ENCODE assay signal across 8 mouse cellular contexts in the genomic region with DNA sequence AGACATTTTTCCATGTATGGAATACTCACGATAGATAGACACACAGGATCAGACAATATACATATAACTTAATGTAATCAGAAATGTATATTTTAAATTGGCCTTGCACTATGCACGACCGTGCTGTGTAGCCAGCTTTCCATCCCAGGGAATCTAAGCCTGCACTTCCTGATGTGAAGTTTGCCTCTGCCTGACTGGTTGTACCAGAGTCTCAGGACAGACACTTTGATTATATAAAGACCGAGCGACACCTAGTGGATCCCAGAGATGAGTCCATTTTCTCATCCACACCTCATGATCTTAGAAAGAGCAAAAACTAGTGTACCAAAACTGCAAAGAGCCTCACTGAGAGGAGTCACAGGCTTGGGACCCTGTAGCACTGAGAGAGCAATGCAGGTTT. TPM values are rescaled to one million over a fixed set of nuclear protein-coding genes. Genes with fewer than 3 reads are reported as not detected.
DNase-seq lines count a peak whose midpoint lies in the region; ATAC-seq and TF ChIP-seq lines count a peak whose summit lies in the region.

No protein-coding gene starts in this region.

- H3K27me3 ChIP-seq in embryonic facial prominence, embryonic 14.5 days (replicated peaks; ENCODE audit: control insufficient read depth, insufficient read depth, low read length), result no peaks in the 10 kb centered on the region
- H3K27me3 ChIP-seq in heart, embryonic 14.5 days (ENCODE audit: control insufficient read depth, insufficient read depth, low read length), result no peaks in the 10 kb centered on the region
- H3K27me3 ChIP-seq in kidney, postnatal 0 days (ENCODE audit: insufficient read depth, low read length), result no peaks in the 10 kb centered on the region
- no peaks in the 10 kb centered on the region for H3K27me3 ChIP-seq in liver, embryonic 13.5 days
- no peaks in the 10 kb centered on the region for H3K27me3 ChIP-seq in neural tube, embryonic 15.5 days (replicated peaks)

- DNase-seq in adrenal gland, postnatal 14 days, result peak; percentile 68
- DNase-seq in embryonic facial prominence, embryonic 14.5 days (ENCODE audit: low spot score), result peak; percentile 92
- peak; percentile 92 for DNase-seq in kidney, postnatal 0 days (ENCODE audit: low spot score)
- peak; percentile 8 for DNase-seq in liver, embryonic 13.5 days

- H3K27ac ChIP-seq in embryonic facial prominence, embryonic 14.5 days (replicated peaks; ENCODE audit: low read depth, low read length), result no peak overlapping the region
- no peak overlapping the region for H3K27ac ChIP-seq in heart, embryonic 14.5 days (replicated peaks in 1 of 2; ENCODE audit: control insufficient read depth in 1 of 2, insufficient read depth in 1 of 2, low read depth in 2 of 2, low read length in 2 of 2)
- no peak overlapping the region for H3K27ac ChIP-seq in kidney, postnatal 0 days
- no peak overlapping the region for H3K27ac ChIP-seq in liver, embryonic 13.5 days
- H3K27ac ChIP-seq in neural tube, embryonic 15.5 days (replicated peaks), result no peak overlapping the region

- no peak overlapping the region for H3K4me2 ChIP-seq in embryonic facial prominence, embryonic 14.5 days (ENCODE audit: low read depth, low read length)
- H3K4me2 ChIP-seq in heart, embryonic 14.5 days (ENCODE audit: low read length), result no peak overlapping the region
- no peak overlapping the region for H3K4me2 ChIP-seq in kidney, postnatal 0 days (ENCODE audit: low read length)
- H3K4me2 ChIP-seq in liver, embryonic 13.5 days, result no peak overlapping the region
- no peak overlapping the region for H3K4me2 ChIP-seq in neural tube, embryonic 15.5 days

- ATAC-seq in CD4-positive, CD25-positive, alpha-beta regulatory T cell, adult 4 months, result peak; percentile 58
- peak; percentile 86 for ATAC-seq in embryonic facial prominence, embryonic 14.5 days (ENCODE audit: low read depth)
- peak; percentile 68; the same call in 1 of the 2 replicates for ATAC-seq in heart, embryonic 14.5 days (ENCODE audit: insufficient number of reproducible peaks, insufficient read depth, low FRiP score, low read depth)
- peak; percentile 46 for ATAC-seq in kidney, postnatal 0 days (replicated peaks; ENCODE audit: low FRiP score, low read depth)
- ATAC-seq in liver, embryonic 13.5 days (ENCODE audit: low read depth), result no peak
- peak; percentile 75; the same call in 1 of the 2 replicates for ATAC-seq in neural tube, embryonic 15.5 days (ENCODE audit: low FRiP score)
- no peak for ATAC-seq in inflammation-experienced regulatory T-cells, adult 6 months

- peaks cover 69% of the 10 kb centered on the region for H3K36me3 ChIP-seq in embryonic facial prominence, embryonic 14.5 days (ENCODE audit: control insufficient read depth, insufficient read depth, low read length)
- H3K36me3 ChIP-seq in heart, embryonic 14.5 days (ENCODE audit: control insufficient read depth, insufficient read depth, low read length), result peaks cover 73% of the 10 kb centered on the region
- H3K36me3 ChIP-seq in kidney, postnatal 0 days (ENCODE audit: insufficient read depth, low read length), result peaks cover 4% of the 10 kb centered on the region; the same call in 1 of the 2 replicates
- peaks cover 16% of the 10 kb centered on the region for H3K36me3 ChIP-seq in liver, embryonic 13.5 days
- no peaks in the 10 kb centered on the region for H3K36me3 ChIP-seq in neural tube, embryonic 15.5 days

- H3K9ac ChIP-seq in embryonic facial prominence, embryonic 14.5 days (ENCODE audit: low read depth, low read length), result no peak overlapping the region
- H3K9ac ChIP-seq in heart, embryonic 14.5 days (ENCODE audit: low read length), result no peak overlapping the region
- no peak overlapping the region for H3K9ac ChIP-seq in kidney, postnatal 0 days (ENCODE audit: low read depth, low read length)
- H3K9ac ChIP-seq in liver, embryonic 13.5 days, result no peak overlapping the region
- no peak overlapping the region for H3K9ac ChIP-seq in neural tube, embryonic 15.5 days (replicated peaks)

- 30% methylated on average over 5 of the region's 5 CpGs for WGBS in embryonic facial prominence, embryonic 14.5 days
- WGBS in heart, embryonic 14.5 days, result 29% methylated on average over 5 of the region's 5 CpGs
- 25% methylated on average over 5 of the region's 5 CpGs for WGBS in kidney, postnatal 0 days
- WGBS in liver, embryonic 13.5 days (ENCODE audit: insufficient replicate concordance), result 29% methylated on average over 5 of the region's 5 CpGs
- 44% methylated on average over 5 of the region's 5 CpGs for WGBS in neural tube, embryonic 15.5 days

- peak; percentile 86 for TF ChIP-seq CTCF in kidney, postnatal 0 days (IDR thresholded peaks at IDR 0.05; ENCODE audit: low read depth)

- no peaks in the 10 kb centered on the region; the same call in 1 of the 2 replicates for H3K4me1 ChIP-seq in embryonic facial prominence, embryonic 14.5 days (ENCODE audit: control insufficient read depth, insufficient read depth, low read length)
- peaks cover 2 to 7% of the 10 kb centered on the region in 2 experiments; a peak in 2 of 4 replicates for H3K4me1 ChIP-seq in heart, embryonic 14.5 days (ENCODE audit: control insufficient read depth in 2 of 2, insufficient read depth in 2 of 2, low read length in 2 of 2)
- H3K4me1 ChIP-seq in kidney, postnatal 0 days (replicated peaks; ENCODE audit: insufficient read depth, low read length), result no peaks in the 10 kb centered on the region
- no peaks in the 10 kb centered on the region; the same call in 1 of the 2 replicates for H3K4me1 ChIP-seq in liver, embryonic 13.5 days (replicated peaks)
- no peaks in the 10 kb centered on the region for H3K4me1 ChIP-seq in neural tube, embryonic 15.5 days

- H3K9me3 ChIP-seq in embryonic facial prominence, embryonic 14.5 days (ENCODE audit: control insufficient read depth, low read length), result no peaks in the 10 kb centered on the region
- H3K9me3 ChIP-seq in heart, embryonic 14.5 days (ENCODE audit: control insufficient read depth, low read length), result no peaks in the 10 kb centered on the region
- H3K9me3 ChIP-seq in kidney, postnatal 0 days (replicated peaks; ENCODE audit: low read length), result no peaks in the 10 kb centered on the region
- no peaks in the 10 kb centered on the region for H3K9me3 ChIP-seq in liver, embryonic 13.5 days (replicated peaks)
- H3K9me3 ChIP-seq in neural tube, embryonic 15.5 days (replicated peaks), result no peaks in the 10 kb centered on the region

- no peak overlapping the region for H3K4me3 ChIP-seq in embryonic facial prominence, embryonic 14.5 days (ENCODE audit: low read depth, low read length)
- no peak overlapping the region for H3K4me3 ChIP-seq in heart, embryonic 14.5 days (ENCODE audit: control insufficient read depth in 1 of 2, insufficient read depth in 1 of 2, low read depth in 1 of 2, low read length in 2 of 2)
- H3K4me3 ChIP-seq in kidney, postnatal 0 days (replicated peaks; ENCODE audit: low read depth, low read length), result no peak overlapping the region
- H3K4me3 ChIP-seq in liver, embryonic 13.5 days (replicated peaks), result no peak overlapping the region
- no peak overlapping the region for H3K4me3 ChIP-seq in neural tube, embryonic 15.5 days (replicated peaks)

RNA-seq across cellular contexts. Expression of gene Agbl3, which starts 25.8 kb away (rescaled TPM):
- polyA plus RNA-seq in CD4-positive, CD25-positive, alpha-beta regulatory T cell, adult 4 months (2017; shearing (Covaris generic)), result 1 to 10 TPM; 2.2 to 3.4 TPM
- total RNA-seq in adrenal gland, postnatal 14 days (2021), result 12.5 and 17.1 TPM in 2 replicates
- polyA plus RNA-seq in embryonic facial prominence, embryonic 14.5 days (2014; fragmentation: Nextera tagmentation; extraction: Ambion mirVana), result 6.3 and 8.7 TPM in 2 replicates
- 6.0 and 6.6 TPM in 2 replicates for polyA plus RNA-seq in heart, embryonic 14.5 days (2014; fragmentation: Nextera tagmentation; extraction: Ambion mirVana)
- 14.6 and 17.1 TPM in 2 replicates for polyA plus RNA-seq in kidney, postnatal 0 days (2015; fragmentation: Nextera tagmentation; extraction: Ambion mirVana)
- 3.7 and 4.0 TPM in 2 replicates for polyA plus RNA-seq in liver, embryonic 13.5 days (2015; fragmentation: Nextera tagmentation; extraction: Ambion mirVana)
- 12.1 and 13.0 TPM in 2 replicates for polyA plus RNA-seq in neural tube, embryonic 15.5 days (2015; fragmentation: Nextera tagmentation; extraction: Ambion mirVana)
- 1 to 10 TPM; 1.7 to 2.6 (median 2.3) TPM for polyA plus RNA-seq in inflammation-experienced regulatory T-cells, adult 6 months (2017; shearing (Covaris generic))

Comparison
In these comparisons a context has a peak if more than half of its experiments do, and no peak if none do; other contexts are left out.
1. ATAC-seq: peak in CD4-positive, CD25-positive, alpha-beta regulatory T cell, adult 4 months (single experiment), embryonic facial prominence, embryonic 14.5 days (single experiment), heart, embryonic 14.5 days (single experiment), kidney, postnatal 0 days (single experiment) and neural tube, embryonic 15.5 days (single experiment); none in liver, embryonic 13.5 days (single experiment) and inflammation-experienced regulatory T-cells, adult 6 months (single experiment).
2. DNase-seq: peak in every context shown above with its lines; median percentile 92 in embryonic facial prominence, embryonic 14.5 days; 92 in kidney, postnatal 0 days; 68 in adrenal gland, postnatal 14 days; 8 in liver, embryonic 13.5 days.